Mouse (Mus musculus) kidney, adult 2 months (tissue): Measurements from ENCODE around the gene Sbno1.

Experiments
- CTCF ChIP-seq: fragments of 200-500 bp; conservative IDR thresholded peaks from 2 replicates; pipeline ENCODE4 v1.5.1; 2011; ENCODE audit warnings: low read depth, mild to moderate bottlenecking, control low read depth, low read length, moderate library complexity, mixed read lengths; ENCODE audit not compliant: insufficient read depth, insufficient read length
- POLR2A ChIP-seq: fragments of 200-500 bp; IDR thresholded peaks from one replicate; pipeline ENCODE4 v1.6.1; 2011; ENCODE audit warnings: low read depth, low read length, control low read depth

GRCm38 (mm10) chr5:124425412-124426259, at the start of gene Sbno1:
- TF ChIP-seq CTCF (no peak), POLR2A (no peak)
